Mouse (Mus musculus) MEL (cell line): Measurements from ENCODE around the gene Gm42791. TPM values are rescaled to one million over a fixed set of nuclear protein-coding genes. Genes with fewer than 3 reads are reported as not detected.

Source experiments
- DNase-seq: peaks from one replicate; pipeline ENCODE4 v3.0.0; 2011; ENCODE audit warnings: low read depth, low spot score
- H3K27ac ChIP-seq: 2 replicates; pipeline ENCODE4 v1.5.1; 2012; ENCODE audit warnings: low read depth, mild to moderate bottlenecking, control low read depth, low read length, moderate library complexity; ENCODE audit not compliant: control insufficient read depth
- H3K27me3 ChIP-seq, 2 experiments: fragments of 150-350 bp in 1 of 2; sonication (generic) in 1 of 2; 2 replicates each; pipeline ENCODE4 v1.6.1; 2012; ENCODE audit warnings: low read length in 2 of 2, mild to moderate bottlenecking in 2 of 2, improper control_type of control experiment in 1 of 2, moderate library complexity in 1 of 2; ENCODE audit not compliant: insufficient read depth in 2 of 2, control insufficient read depth in 1 of 2
- H3K36me3 ChIP-seq, 2 experiments: 2 replicates each; pipeline ENCODE4 v1.6.1; 2012 to 2014; ENCODE audit warnings: low read length in 2 of 2, improper control_type of control experiment in 1 of 2, inconsistent platforms in 1 of 2, mild to moderate bottlenecking in 1 of 2; ENCODE audit not compliant: insufficient read depth in 2 of 2, control insufficient read depth in 1 of 2
- H3K4me1 ChIP-seq, 2 experiments: fragments of 150-350 bp in 1 of 2; sonication (generic) in 1 of 2; 2 replicates each; pipeline ENCODE4 v1.6.1; 2012; ENCODE audit warnings: low read length in 2 of 2, improper control_type of control experiment in 1 of 2, mild to moderate bottlenecking in 1 of 2; ENCODE audit not compliant: insufficient read depth in 2 of 2, control insufficient read depth in 1 of 2
- H3K4me3 ChIP-seq, 2 experiments: fragments of 150-350 bp in 1 of 2; sonication (generic) in 1 of 2; 2 replicates each; pipeline ENCODE4 v1.5.1; 2012; ENCODE audit warnings: low read depth in 2 of 2, low read length in 2 of 2, mild to moderate bottlenecking in 2 of 2, moderate library complexity in 2 of 2, control low read depth in 1 of 2, improper control_type of control experiment in 1 of 2; ENCODE audit not compliant: control insufficient read depth in 1 of 2, insufficient read depth in 1 of 2
- H3K79me2 ChIP-seq: 2 replicates; pipeline ENCODE4 v1.6.1; 2012; ENCODE audit warnings: mild to moderate bottlenecking, low read length, moderate library complexity; ENCODE audit not compliant: control insufficient read depth, poor library complexity, insufficient read depth
- H3K9ac ChIP-seq: 2 replicates; pipeline ENCODE4 v1.6.1; 2012; ENCODE audit warnings: low read depth, mild to moderate bottlenecking, control low read depth, low read length, moderate library complexity; ENCODE audit not compliant: control insufficient read depth, poor library complexity, severe bottlenecking
- H3K9me3 ChIP-seq: fragments of 150-350 bp; sonication (generic); replicated peaks from 2 replicates; pipeline ENCODE4 v1.6.1; 2012; ENCODE audit warnings: mild to moderate bottlenecking, low read length, improper control_type of control experiment, moderate library complexity; ENCODE audit not compliant: insufficient read depth
- CTCF ChIP-seq, 3 experiments: IDR thresholded peaks in 2 of 3; conservative IDR thresholded peaks in 1 of 3; 2 replicates each; pipeline ENCODE4 v1.5.1; 2011 to 2012; ENCODE audit warnings: low read length in 3 of 3, low read depth in 2 of 3, mild to moderate bottlenecking in 2 of 3, improper control_type of control experiment in 1 of 3, inconsistent platforms in 1 of 3, mixed read lengths in 1 of 3, moderate library complexity in 1 of 3; ENCODE audit not compliant: control insufficient read depth in 1 of 3, insufficient read depth in 1 of 3, poor library complexity in 1 of 3, severe bottlenecking in 1 of 3
- ETS1 ChIP-seq: IDR thresholded peaks from 2 replicates; pipeline ENCODE4 v1.6.1; 2012; ENCODE audit warnings: low read depth, mild to moderate bottlenecking, inconsistent platforms, low read length, improper control_type of control experiment, moderate library complexity
- GABPA ChIP-seq: IDR thresholded peaks from 2 replicates; pipeline ENCODE4 v1.6.1; 2012; ENCODE audit warnings: low read depth, mild to moderate bottlenecking, inconsistent platforms, low read length, improper control_type of control experiment, moderate library complexity
- HCFC1 ChIP-seq: IDR thresholded peaks from 2 replicates; pipeline ENCODE4 v1.6.1; 2012; ENCODE audit warnings: low read depth, mild to moderate bottlenecking, inconsistent platforms, low read length, improper control_type of control experiment, moderate library complexity
- MYB ChIP-seq: IDR thresholded peaks from 2 replicates; pipeline ENCODE4 v1.6.1; 2011; ENCODE audit warnings: mild to moderate bottlenecking, low read depth, low read length, improper control_type of control experiment
- POLR2A ChIP-seq, 2 experiments: IDR thresholded peaks; 2 replicates each; pipeline ENCODE4 v1.6.1; 2011 to 2012; ENCODE audit warnings: low read length in 2 of 2, mild to moderate bottlenecking in 2 of 2, control low read depth in 1 of 2, improper control_type of control experiment in 1 of 2, low read depth in 1 of 2, moderate library complexity in 1 of 2; ENCODE audit not compliant: control insufficient read depth in 1 of 2, insufficient read depth in 1 of 2, poor library complexity in 1 of 2
- RAD21 ChIP-seq: IDR thresholded peaks from 2 replicates; pipeline ENCODE4 v1.6.1; 2011; ENCODE audit warnings: mild to moderate bottlenecking, low read depth, low read length, improper control_type of control experiment
- SIN3A ChIP-seq: IDR thresholded peaks from 2 replicates; pipeline ENCODE4 v1.6.1; 2012; ENCODE audit warnings: low read length, improper control_type of control experiment, inconsistent platforms
- SMC3 ChIP-seq: IDR thresholded peaks from 2 replicates; pipeline ENCODE4 v1.6.1; 2011; ENCODE audit warnings: low read depth, low read length, improper control_type of control experiment
- TAL1 ChIP-seq: IDR thresholded peaks from 2 replicates; pipeline ENCODE4 v1.6.1; 2012; ENCODE audit warnings: mild to moderate bottlenecking, inconsistent platforms, low read length, moderate library complexity, mixed read lengths
- TBP ChIP-seq: IDR thresholded peaks from 2 replicates; pipeline ENCODE4 v1.8.0; 2011; ENCODE audit warnings: low read depth, low read length, improper control_type of control experiment
- UBTF ChIP-seq: IDR thresholded peaks from 2 replicates; pipeline ENCODE4 v1.6.1; 2012; ENCODE audit warnings: low read depth, mild to moderate bottlenecking, inconsistent platforms, low read length, improper control_type of control experiment, moderate library complexity, borderline replicate concordance; ENCODE audit not compliant: insufficient read depth
- USF1 ChIP-seq: IDR thresholded peaks from 2 replicates; pipeline ENCODE4 v1.6.1; 2014; ENCODE audit warnings: low read depth, mild to moderate bottlenecking, inconsistent platforms, low read length, improper control_type of control experiment, moderate library complexity
- ZC3H11A ChIP-seq: IDR thresholded peaks from 2 replicates; pipeline ENCODE4 v1.6.1; 2012; ENCODE audit warnings: low read depth, mild to moderate bottlenecking, inconsistent platforms, low read length, improper control_type of control experiment
- ZKSCAN1 ChIP-seq: IDR thresholded peaks from 2 replicates; pipeline ENCODE4 v1.6.1; 2012; ENCODE audit warnings: low read depth, mild to moderate bottlenecking, inconsistent platforms, low read length, improper control_type of control experiment, moderate library complexity
- polyA plus RNA-seq, 2 experiments: library from polyadenylated mRNA; stranded (reverse) in 1 of 2; unstranded in 1 of 2; fragments of >175 nt in 1 of 2; fragments of >200 nt in 1 of 2; gene quantifications; 2 replicates each; pipeline versions ENCODE4 v1.2.1 to v1.2.4; 2012; ENCODE audit warnings: low replicate concordance in 2 of 2, low read depth in 1 of 2; ENCODE audit not compliant: insufficient read length in 2 of 2, insufficient read depth in 1 of 2, missing spikeins in 1 of 2
- total RNA-seq: library from RNA; depleted of rRNA; stranded (reverse); fragments of 300-350 nt; gene quantifications from 2 replicates; pipeline ENCODE4 v1.2.3, GENCODE M21; 2012

The Gm42791 gene
- total and polyA plus RNA-seq, 3 experiments, result 1.2 to 2.1 TPM; not detected in 1

- no peak for DNase-seq
- no peak overlapping the region for H3K4me3 ChIP-seq
- 0 out of 4 replicates have a peak, but pooled peaks cover 0 to 2% of the 10 kb centered on the region in 2 experiments for H3K4me1 ChIP-seq
- no peak overlapping the region for H3K9ac ChIP-seq
- no peak overlapping the region for H3K27ac ChIP-seq
- no peaks in the 10 kb centered on the region for H3K9me3 ChIP-seq
- no peaks in the 10 kb centered on the region for H3K79me2 ChIP-seq
- H3K27me3 ChIP-seq, result no peaks in the 10 kb centered on the region
- TF ChIP-seq RAD21 (peak; percentile 51), ZC3H11A (peak; percentile 6; the same call in 1 of the 2 replicates), SMC3 (peak; percentile 52), POLR2A (IDR thresholded peaks at IDR 0.05; ENCODE audit: control insufficient read depth in 1 of 2, insufficient read depth in 1 of 2, low read depth in 1 of 2, low read length in 2 of 2, poor library complexity in 1 of 2) (no peak), CTCF (IDR thresholded peaks at IDR 0.05 in 2 of 3, conservative IDR thresholded peaks at IDR 0.05 in 1 of 3; ENCODE audit: control insufficient read depth in 1 of 3, insufficient read depth in 1 of 3, low read depth in 2 of 3, low read length in 3 of 3, poor library complexity in 1 of 3, severe bottlenecking in 1 of 3) (peak; percentile 34 to 62 (median 58); a peak in 5 of 6 replicates), MYB (no peak), USF1 (no peak), ETS1 (0 out of 2 replicates have a peak, but pooled peaks have one; percentile 10), SIN3A (no peak), UBTF (no peak), TAL1 (no peak), ZKSCAN1 (no peak), HCFC1 (no peak)
- TF ChIP-seq, all 39 proteins: peak for 5
- peaks cover 0 to under 1% of the 10 kb centered on the region in 2 experiments; a peak in 1 of 4 replicates for H3K36me3 ChIP-seq
These were observed 42.0 kb upstream of the Gm42791 start for GRCm38 (mm10) chr5:149036920-149037319.

DNA sequence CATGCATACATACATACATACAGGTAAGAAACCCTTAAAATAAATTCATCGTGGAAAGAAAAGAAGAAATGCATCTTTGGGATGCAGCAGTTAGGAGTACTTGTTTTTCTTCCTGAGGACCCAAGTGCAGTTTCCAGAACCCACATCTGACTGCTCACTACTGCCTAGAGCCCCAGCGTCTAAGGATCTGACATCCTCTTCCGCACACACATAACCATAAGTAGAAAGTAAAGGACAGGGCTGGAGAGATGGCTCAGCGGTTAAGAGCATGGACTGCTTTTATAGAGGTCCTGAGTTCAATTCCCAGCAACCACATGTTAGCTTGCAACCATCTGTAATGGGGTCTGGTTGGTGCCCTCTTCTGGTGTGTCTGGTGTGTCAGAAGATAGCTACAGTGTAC is 37.5 kb upstream of the Gm42791 start:
- Histone ChIP-seq H3K9me3 (no peaks in the 10 kb centered on the region), H3K4me1 (peaks cover 8 to 16% of the 10 kb centered on the region in 2 experiments), H3K4me3 (no peak overlapping the region), H3K79me2 (peaks cover 2% of the 10 kb centered on the region; the same call in 1 of the 2 replicates), H3K27me3 (no peaks in the 10 kb centered on the region), H3K9ac (no peak overlapping the region), H3K36me3 (peaks cover 0 to 15% of the 10 kb centered on the region in 2 experiments; a peak in 2 of 4 replicates), H3K27ac (no peak overlapping the region)
- DNase-seq, result no peak
- TF ChIP-seq TBP (peak; percentile 91), CTCF (IDR thresholded peaks at IDR 0.05 in 2 of 3, conservative IDR thresholded peaks at IDR 0.05 in 1 of 3; ENCODE audit: control insufficient read depth in 1 of 3, insufficient read depth in 1 of 3, low read depth in 2 of 3, low read length in 3 of 3, poor library complexity in 1 of 3, severe bottlenecking in 1 of 3) (peak in 1 of 3 experiments; percentile 14; a peak in 1 of 6 replicates), GABPA (no peak)
